Mouse (Mus musculus): ENCODE measurements around the gene Mapk1ip1l. TPM values are rescaled to one million over a fixed set of nuclear protein-coding genes. Genes with fewer than 3 reads are reported as not detected.
A peak's percentile ranks its signal among the peaks of the same experiment; 100 is the strongest.

Gene Mapk1ip1l
- polyA plus RNA-seq, 1 experiment from 2014 or later: 72.0 TPM

DNA sequence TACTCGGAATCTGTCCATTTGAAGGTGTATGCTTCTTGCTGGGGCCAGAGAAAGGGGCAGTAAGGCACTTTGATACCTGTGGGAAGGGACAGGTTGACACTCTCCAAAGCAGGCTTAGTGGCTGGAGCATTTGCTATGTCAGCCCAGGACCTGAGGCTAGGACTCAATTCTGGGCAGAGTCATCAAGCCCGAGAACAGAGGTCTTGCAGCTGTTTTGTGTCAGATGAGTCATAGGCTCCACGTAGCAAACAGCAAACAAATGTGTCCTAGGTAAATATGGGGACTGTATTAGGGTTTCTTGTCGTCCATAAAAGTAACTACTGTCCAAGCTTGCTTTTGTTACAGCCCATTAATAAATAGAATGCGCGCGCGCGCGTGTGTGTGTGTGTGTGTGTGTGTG, 54.2 kb downstream of the Mapk1ip1l start:
- Histone ChIP-seq H3K36me3 (no peaks in the 10 kb centered on the region), H3K9me3 (no peaks in the 10 kb centered on the region), H3K27ac (no peak overlapping the region), H3K4me3 (no peak overlapping the region), H3K27me3 (ENCODE audit: insufficient read depth, poor library complexity, severe bottlenecking) (no peaks in the 10 kb centered on the region), H3K4me1 (replicated peaks) (no peaks in the 10 kb centered on the region)
- no peak for DNase-seq (ENCODE audit: low spot score)
- 93% methylated on average over 10 of the region's 10 CpGs for WGBS

DNA sequence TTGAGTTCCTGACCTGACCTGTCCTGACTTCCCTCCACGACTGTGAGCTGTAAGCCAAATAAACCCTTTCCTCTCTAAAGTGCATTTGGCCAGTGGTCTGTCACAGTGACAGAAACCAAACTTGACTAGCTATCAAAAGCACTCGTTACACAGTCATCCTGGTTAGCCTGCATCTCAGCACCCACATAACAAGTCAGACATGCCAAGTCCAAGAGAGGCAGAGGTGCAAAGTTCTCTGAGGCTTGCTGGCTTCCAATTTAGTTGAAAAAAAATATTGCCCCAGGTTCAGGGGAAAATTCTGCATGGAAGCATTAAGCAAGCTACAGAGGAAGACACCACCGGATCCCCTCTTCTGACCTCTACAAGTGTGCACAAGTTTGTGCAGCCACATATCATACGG, 55.2 kb downstream of the Mapk1ip1l start:
- 88% methylated on average over 4 of the region's 4 CpGs for WGBS
- no peak overlapping the region for H3K4me3 ChIP-seq
- H3K27me3 ChIP-seq (ENCODE audit: insufficient read depth, poor library complexity, severe bottlenecking): no peaks in the 10 kb centered on the region
- no peak for DNase-seq (ENCODE audit: low spot score)
- H3K36me3 ChIP-seq: no peaks in the 10 kb centered on the region
- H3K27ac ChIP-seq: no peak overlapping the region
- H3K4me1 ChIP-seq (replicated peaks): no peaks in the 10 kb centered on the region
- no peaks in the 10 kb centered on the region for H3K9me3 ChIP-seq

DNA sequence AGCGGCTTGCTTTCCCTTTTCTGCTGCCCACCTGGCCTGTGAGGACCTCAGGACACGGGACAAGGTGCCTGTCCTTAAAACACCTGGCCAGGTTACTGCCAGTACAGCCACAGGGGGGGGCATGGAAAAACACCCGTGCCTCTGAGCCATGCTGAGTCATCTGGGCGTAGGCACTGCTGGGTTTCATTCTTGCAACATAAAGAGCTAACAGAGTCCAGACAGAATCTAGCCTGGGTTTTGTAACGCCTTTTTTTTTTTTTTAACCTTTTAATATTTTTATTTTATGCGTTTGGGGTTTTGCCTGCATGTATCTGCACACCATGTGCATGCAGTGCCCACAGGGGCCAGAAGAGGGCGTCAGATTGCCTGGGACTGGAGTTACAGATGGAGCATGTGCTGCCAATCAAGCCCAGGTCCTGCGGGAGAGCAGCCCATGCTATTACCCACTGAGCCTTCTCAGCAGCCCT, 56.1 kb downstream of the Mapk1ip1l start:
- H3K36me3 ChIP-seq: no peaks in the 10 kb centered on the region
- no peak overlapping the region for H3K27ac ChIP-seq
- H3K9me3 ChIP-seq: no peaks in the 10 kb centered on the region
- H3K4me1 ChIP-seq (replicated peaks): no peaks in the 10 kb centered on the region
- peak; percentile 12 for DNase-seq (ENCODE audit: low spot score)
- WGBS: 64% methylated on average over 8 of the region's 8 CpGs
- H3K27me3 ChIP-seq (ENCODE audit: insufficient read depth, poor library complexity, severe bottlenecking): no peaks in the 10 kb centered on the region
- no peak overlapping the region for H3K4me3 ChIP-seq

DNA sequence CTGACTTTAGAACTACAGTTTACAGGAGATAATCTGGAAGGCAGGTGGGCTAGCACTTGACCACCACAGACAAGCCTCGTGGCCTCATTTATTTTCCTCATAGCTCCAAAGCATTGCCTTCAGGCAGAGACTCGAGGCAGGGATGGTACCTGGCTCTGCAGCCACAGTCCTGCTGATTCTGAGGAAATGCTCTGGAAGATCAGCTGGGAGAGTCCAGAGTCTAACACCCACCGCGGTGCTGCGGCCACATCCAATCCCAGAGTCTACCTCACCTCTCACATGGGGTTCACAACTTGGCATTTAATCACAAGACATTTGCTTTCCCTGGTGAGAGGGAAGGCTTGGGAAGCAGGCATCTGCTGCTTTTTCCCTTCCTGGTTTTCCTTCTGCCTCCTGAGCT, 56.9 kb downstream of the Mapk1ip1l start:
- Histone ChIP-seq H3K27me3 (ENCODE audit: insufficient read depth, poor library complexity, severe bottlenecking) (no peaks in the 10 kb centered on the region), H3K36me3 (no peaks in the 10 kb centered on the region), H3K4me3 (no peak overlapping the region), H3K27ac (no peak overlapping the region), H3K9me3 (no peaks in the 10 kb centered on the region), H3K4me1 (replicated peaks) (no peaks in the 10 kb centered on the region)
- DNase-seq (ENCODE audit: low spot score): no peak
- WGBS: 80% methylated on average over 5 of the region's 5 CpGs

DNA sequence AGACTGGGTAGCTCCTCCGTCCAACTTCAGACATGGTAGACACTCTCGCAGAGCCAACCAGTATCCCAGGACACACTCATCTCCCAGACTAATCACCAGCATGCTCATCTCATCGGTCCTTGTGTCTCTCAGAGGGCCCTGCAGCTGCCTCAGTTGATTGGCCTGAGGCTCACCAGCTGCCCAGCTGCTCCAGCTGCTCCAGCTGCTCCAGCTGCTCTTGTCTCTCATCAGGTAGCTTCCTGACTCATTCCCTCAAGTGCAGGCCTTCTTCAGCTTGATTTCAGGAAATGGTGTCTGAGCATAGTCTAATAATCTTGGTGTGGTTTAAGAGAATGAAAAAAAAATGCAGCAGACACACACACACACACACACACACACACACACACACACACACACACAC, 58.6 kb downstream of the Mapk1ip1l start:
- no peak for DNase-seq (ENCODE audit: low spot score)
- 84% methylated on average over 3 of the region's 3 CpGs for WGBS

DNA sequence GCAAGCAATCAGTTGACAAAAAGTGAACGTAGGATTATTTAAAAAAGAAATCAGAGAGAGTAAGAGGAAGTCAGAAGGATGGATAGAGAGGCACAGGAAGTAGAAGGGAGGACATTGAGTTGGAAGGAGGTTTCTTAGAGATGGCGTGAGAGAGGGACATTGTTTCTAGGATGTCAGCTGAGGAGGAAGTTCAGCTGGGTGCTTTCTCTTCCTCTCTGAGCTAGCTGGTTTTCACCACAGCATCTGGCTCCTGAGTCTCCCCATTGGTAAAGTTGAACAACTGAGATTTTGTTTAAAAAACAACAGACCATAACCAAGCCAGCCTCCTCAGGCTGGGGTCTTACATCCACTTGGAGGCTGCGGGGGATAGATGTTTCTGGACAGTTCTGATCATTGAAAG, 61.5 kb downstream of the Mapk1ip1l start:
- H3K36me3 ChIP-seq: no peaks in the 10 kb centered on the region
- no peaks in the 10 kb centered on the region for H3K9me3 ChIP-seq
- H3K4me1 ChIP-seq (replicated peaks): peaks cover under 1% of the 10 kb centered on the region; the same call in 1 of the 2 replicates
- WGBS: 80% methylated on average over 3 of the region's 3 CpGs
- DNase-seq (ENCODE audit: low spot score): no peak
- no peak overlapping the region for H3K27ac ChIP-seq
- H3K27me3 ChIP-seq (ENCODE audit: insufficient read depth, poor library complexity, severe bottlenecking): no peaks in the 10 kb centered on the region
- H3K4me3 ChIP-seq: no peak overlapping the region

More for the DNA sequence above, 58.6 kb downstream of the Mapk1ip1l start:
- Histone ChIP-seq H3K36me3 (no peaks in the 10 kb centered on the region), H3K4me3 (no peak overlapping the region), H3K4me1 (replicated peaks) (no peaks in the 10 kb centered on the region), H3K27me3 (ENCODE audit: insufficient read depth, poor library complexity, severe bottlenecking) (no peaks in the 10 kb centered on the region), H3K27ac (no peak overlapping the region), H3K9me3 (no peaks in the 10 kb centered on the region)

DNA sequence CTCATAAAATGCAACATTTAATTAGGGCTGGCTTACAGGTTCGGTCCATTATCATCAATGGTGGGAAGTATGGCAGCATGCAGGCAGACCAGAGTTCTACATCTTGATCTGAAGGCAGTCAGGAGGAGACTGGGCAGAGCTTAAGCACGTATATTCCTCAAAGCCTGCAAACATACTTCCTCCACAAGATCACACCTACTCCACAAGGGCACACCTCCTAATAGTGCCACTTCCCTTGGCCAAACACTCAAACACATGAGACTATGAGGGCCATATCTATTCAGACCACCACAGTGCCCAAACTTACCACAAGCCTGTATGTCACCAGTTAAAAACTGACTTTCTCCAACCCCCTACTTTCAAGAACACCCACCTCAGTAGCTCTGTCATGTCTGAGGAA, 63.4 kb downstream of the Mapk1ip1l start:
- DNase-seq (ENCODE audit: low spot score): no peak
- WGBS: 93% methylated on average over 2 of the region's 2 CpGs
- no peaks in the 10 kb centered on the region for H3K36me3 ChIP-seq
- no peaks in the 10 kb centered on the region for H3K27me3 ChIP-seq (ENCODE audit: insufficient read depth, poor library complexity, severe bottlenecking)
- H3K4me1 ChIP-seq (replicated peaks): peaks cover 7% of the 10 kb centered on the region
- H3K27ac ChIP-seq: no peak overlapping the region
- no peaks in the 10 kb centered on the region for H3K9me3 ChIP-seq
- no peak overlapping the region for H3K4me3 ChIP-seq

DNA sequence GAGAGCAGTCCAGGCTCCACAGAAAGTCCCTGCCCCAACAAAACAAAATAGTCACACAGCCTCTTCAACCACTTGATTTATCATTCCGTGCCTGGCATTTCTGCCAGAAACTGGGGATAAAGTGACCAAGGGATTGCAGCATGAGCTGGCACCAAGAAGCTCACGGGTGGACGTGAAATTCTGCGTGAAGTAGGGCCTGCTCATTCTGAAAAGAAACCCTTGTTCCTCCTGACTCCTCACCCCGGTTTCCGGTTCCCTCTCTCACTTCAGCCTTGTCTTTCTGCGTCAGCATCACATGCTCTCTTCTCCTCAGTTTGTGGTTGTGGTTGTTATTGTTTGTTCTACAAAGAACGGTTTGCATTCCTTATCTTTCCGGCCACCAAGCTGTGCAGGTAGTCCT, 63.8 kb downstream of the Mapk1ip1l start:
- H3K27ac ChIP-seq: no peak overlapping the region
- no peaks in the 10 kb centered on the region for H3K27me3 ChIP-seq (ENCODE audit: insufficient read depth, poor library complexity, severe bottlenecking)
- peaks cover 9% of the 10 kb centered on the region for H3K4me1 ChIP-seq (replicated peaks)
- DNase-seq (ENCODE audit: low spot score): no peak
- no peaks in the 10 kb centered on the region for H3K36me3 ChIP-seq
- H3K4me3 ChIP-seq: no peak overlapping the region
- no peaks in the 10 kb centered on the region for H3K9me3 ChIP-seq
- WGBS: 87% methylated on average over 9 of the region's 9 CpGs

DNA sequence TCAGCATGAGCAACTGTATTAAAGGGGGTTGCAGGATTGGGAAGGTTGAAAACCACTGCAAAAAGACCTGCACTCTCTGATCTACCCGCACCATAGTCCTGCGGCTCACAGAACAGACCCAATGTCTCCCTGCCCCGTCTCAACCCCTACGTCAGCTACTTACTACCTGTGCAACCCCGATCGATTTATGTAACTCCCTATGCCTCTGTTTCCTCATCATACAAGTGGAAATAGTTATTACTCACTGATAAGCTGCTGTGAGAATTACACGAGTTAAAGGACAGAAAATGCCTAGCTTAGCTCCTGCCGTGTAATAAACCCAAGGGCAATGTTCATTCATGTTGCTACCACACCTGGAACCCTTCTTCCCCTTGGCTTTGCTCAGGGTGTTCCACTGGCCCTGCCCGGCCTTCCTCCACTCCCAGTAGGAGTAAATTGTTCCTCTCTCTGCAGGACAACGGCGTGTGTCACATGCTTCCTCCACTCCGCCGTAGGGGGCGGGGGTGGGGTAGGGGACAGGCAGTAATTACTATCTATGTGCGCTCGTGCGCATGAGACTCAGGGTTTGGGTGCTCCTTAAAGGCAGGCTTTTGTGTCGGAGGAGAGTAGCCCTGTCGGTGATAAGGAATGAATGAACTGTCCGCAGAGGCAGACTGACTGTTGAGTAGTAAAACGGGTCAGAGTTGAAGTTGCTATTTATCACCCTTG, 66.8 kb downstream of the Mapk1ip1l start:
- H3K4me1 ChIP-seq (replicated peaks): peaks cover 16% of the 10 kb centered on the region
- no peak overlapping the region for H3K4me3 ChIP-seq
- WGBS: 45% methylated on average over 21 of the region's 21 CpGs
- no peaks in the 10 kb centered on the region for H3K27me3 ChIP-seq (ENCODE audit: insufficient read depth, poor library complexity, severe bottlenecking)
- H3K27ac ChIP-seq: no peak overlapping the region
- peak; percentile 23 for DNase-seq (ENCODE audit: low spot score)
- no peaks in the 10 kb centered on the region for H3K9me3 ChIP-seq
- H3K36me3 ChIP-seq: no peaks in the 10 kb centered on the region

DNA sequence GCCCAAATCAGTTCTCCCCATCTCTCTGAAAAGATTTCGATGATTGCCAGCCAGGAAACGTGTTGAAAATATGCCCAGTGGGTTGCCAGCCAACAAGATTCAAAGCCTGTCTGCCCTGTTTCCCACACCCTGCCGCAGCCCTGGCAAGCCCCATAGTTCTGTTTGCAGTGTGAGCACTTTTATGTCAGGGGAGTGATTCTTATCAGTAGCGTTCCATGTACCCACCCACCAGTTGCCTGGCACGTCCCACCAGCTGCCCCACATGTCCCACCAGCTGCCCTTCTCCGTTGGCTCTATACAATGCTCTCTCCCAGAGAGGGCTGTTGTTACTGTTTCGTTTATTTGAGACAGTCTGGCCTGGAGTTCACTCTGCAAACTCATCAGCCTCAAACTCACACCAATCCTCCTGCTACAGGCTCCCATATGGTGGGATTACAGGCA, 68.8 kb downstream of the Mapk1ip1l start:
- no peak for DNase-seq (ENCODE audit: low spot score)
- Histone ChIP-seq H3K36me3 (no peaks in the 10 kb centered on the region), H3K4me3 (no peak overlapping the region), H3K27ac (no peak overlapping the region), H3K4me1 (replicated peaks) (peaks cover 16% of the 10 kb centered on the region), H3K9me3 (no peaks in the 10 kb centered on the region), H3K27me3 (ENCODE audit: insufficient read depth, poor library complexity, severe bottlenecking) (no peaks in the 10 kb centered on the region)
- 77% methylated on average over 7 of the region's 7 CpGs for WGBS

DNA sequence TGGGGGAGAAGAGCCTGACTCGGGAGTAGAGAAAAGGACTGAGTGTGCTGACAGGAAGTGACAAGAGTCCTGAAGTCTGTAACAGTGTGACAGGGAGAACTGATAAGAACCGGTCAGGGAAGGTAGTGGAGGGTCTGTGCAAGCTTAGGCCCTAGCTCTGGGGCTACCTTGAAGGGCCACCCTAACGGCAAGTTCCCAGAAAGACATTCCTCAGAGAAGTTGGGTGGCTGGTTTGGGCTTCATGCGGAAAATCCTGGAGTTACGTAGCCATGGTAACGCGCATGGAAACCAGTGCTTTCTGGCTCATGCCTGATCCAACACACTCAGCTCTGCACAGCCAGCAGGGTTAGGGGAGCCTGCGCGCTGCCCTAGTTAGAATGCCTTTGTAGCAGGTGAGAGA, 69.4 kb downstream of the Mapk1ip1l start, which contains the start of gene Lgals3:
TSS of gene Lgals3 (plus strand) at position 291 of the 400 bp plus-strand sequence.
- H3K4me1 ChIP-seq (replicated peaks): peaks cover 16% of the 10 kb centered on the region
- H3K27me3 ChIP-seq (ENCODE audit: insufficient read depth, poor library complexity, severe bottlenecking): peaks cover 1% of the 10 kb centered on the region
- DNase-seq (ENCODE audit: low spot score): peak; percentile 44
- H3K27ac ChIP-seq: no peak within 1 kb of the TSS
- H3K36me3 ChIP-seq: no peaks in the 10 kb centered on the region
- no peaks in the 10 kb centered on the region for H3K9me3 ChIP-seq
- H3K4me3 ChIP-seq: no peak within 1 kb of the TSS
- 57% methylated on average over 9 of the region's 9 CpGs for WGBS

DNA sequence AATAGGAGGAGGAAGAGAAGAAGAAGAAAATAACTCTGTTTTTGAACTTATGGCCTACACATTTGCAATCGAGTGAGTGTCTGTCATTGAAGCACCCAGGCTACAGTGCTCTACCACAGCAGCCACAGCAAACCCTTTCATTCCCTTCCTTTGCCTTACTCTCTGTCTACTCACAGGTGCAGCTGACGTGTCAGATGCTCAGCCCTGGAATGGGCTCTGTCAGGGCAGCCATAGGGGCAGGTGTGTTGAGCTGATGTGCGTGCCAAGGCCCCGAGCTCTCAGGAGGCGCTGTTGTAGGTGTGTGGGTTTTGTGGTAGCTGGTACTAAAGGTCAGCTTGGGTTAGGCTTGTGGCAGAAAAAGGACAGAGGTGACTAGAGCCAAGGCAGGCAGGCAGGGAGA, 71.7 kb downstream of the Mapk1ip1l start:
- H3K36me3 ChIP-seq: no peaks in the 10 kb centered on the region
- 91% methylated on average over 5 of the region's 5 CpGs for WGBS
- DNase-seq (ENCODE audit: low spot score): no peak
- H3K27me3 ChIP-seq (ENCODE audit: insufficient read depth, poor library complexity, severe bottlenecking): peaks cover 24% of the 10 kb centered on the region
- H3K9me3 ChIP-seq: no peaks in the 10 kb centered on the region
- no peak overlapping the region for H3K27ac ChIP-seq
- H3K4me3 ChIP-seq: no peak overlapping the region
- H3K4me1 ChIP-seq (replicated peaks): peaks cover 27% of the 10 kb centered on the region

DNA sequence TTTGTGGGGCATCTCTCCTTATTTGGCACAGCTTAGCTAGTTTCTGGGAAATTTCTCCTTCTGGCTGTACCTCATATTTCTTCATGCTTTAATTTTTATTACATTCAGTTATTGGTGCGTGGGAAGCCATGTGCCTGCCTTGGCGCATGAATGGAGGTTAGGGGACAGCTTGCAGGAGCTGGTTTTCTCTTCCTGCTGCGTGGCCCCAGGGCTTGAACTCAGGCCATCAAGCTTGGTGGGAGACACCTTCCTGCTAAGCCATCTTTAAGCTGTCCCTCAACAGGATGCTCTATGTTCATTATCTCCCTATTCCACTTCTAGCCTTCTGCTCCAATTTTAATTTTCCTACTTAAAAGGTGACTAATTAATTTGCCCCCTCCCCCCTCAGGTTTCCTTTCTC, 72.7 kb downstream of the Mapk1ip1l start:
- no peaks in the 10 kb centered on the region for H3K36me3 ChIP-seq
- WGBS: 90% methylated on average over 3 of the region's 3 CpGs
- DNase-seq (ENCODE audit: low spot score): no peak
- H3K27ac ChIP-seq: no peak overlapping the region
- no peak overlapping the region for H3K4me3 ChIP-seq
- H3K27me3 ChIP-seq (ENCODE audit: insufficient read depth, poor library complexity, severe bottlenecking): peaks cover 31% of the 10 kb centered on the region
- H3K9me3 ChIP-seq: no peaks in the 10 kb centered on the region
- H3K4me1 ChIP-seq (replicated peaks): peaks cover 21% of the 10 kb centered on the region
